Mouse (Mus musculus) midbrain, postnatal 0 days (tissue): ENCODE measurements around the gene Plpp3. TPM values are rescaled to one million over a fixed set of nuclear protein-coding genes. Genes with fewer than 3 reads are reported as not detected.
A peak's percentile ranks its signal among the peaks of the same experiment; 100 is the strongest.

ENCODE experiments used
- ATAC-seq: fragments of 200-750 bp; cut with Nextera tagmentation; 2 replicates; pipeline ENCODE4 v1.8.0; 2017; ENCODE audit warnings: moderate number of reproducible peaks, mild to moderate bottlenecking, moderate TSS enrichment, moderate library complexity; ENCODE audit not compliant: low FRiP score
- DNase-seq: peaks from one replicate; pipeline ENCODE4 v3.0.0-alpha.2; 2015; ENCODE audit warnings: low spot score
- H3K27ac ChIP-seq: fragments of 300-500 bp; sonication (generic); 2 replicates; pipeline ENCODE4 v1.5.1; 2014; ENCODE audit warnings: low read depth, mild to moderate bottlenecking, low read length, mixed read lengths
- H3K27me3 ChIP-seq: fragments of 300-500 bp; sonication (generic); 2 replicates; pipeline ENCODE4 v1.6.1; 2014; ENCODE audit warnings: low read length, control low read depth, mixed read lengths; ENCODE audit not compliant: insufficient read depth
- H3K36me3 ChIP-seq: fragments of 300-500 bp; sonication (generic); 2 replicates; pipeline ENCODE4 v1.6.1; 2014; ENCODE audit warnings: low read length, control low read depth, mixed read lengths; ENCODE audit not compliant: insufficient read depth
- H3K4me1 ChIP-seq: fragments of 300-500 bp; sonication (generic); 2 replicates; pipeline ENCODE4 v1.6.1; 2014; ENCODE audit warnings: mild to moderate bottlenecking, control low read depth, antibody characterized with exemption, low read length, mixed read lengths; ENCODE audit not compliant: insufficient read depth
- H3K4me2 ChIP-seq: fragments of 300-500 bp; sonication (generic); 2 replicates; pipeline ENCODE4 v1.6.1; 2014; ENCODE audit warnings: low read depth, mild to moderate bottlenecking, low read length, mixed read lengths; ENCODE audit not compliant: poor library complexity, severe bottlenecking
- H3K4me3 ChIP-seq: fragments of 300-500 bp; sonication (generic); 2 replicates; pipeline ENCODE4 v1.5.1; 2014; ENCODE audit warnings: low read depth, mild to moderate bottlenecking, low read length, moderate library complexity
- H3K9ac ChIP-seq: fragments of 300-500 bp; sonication (generic); replicated peaks from 2 replicates; pipeline ENCODE4 v1.6.1; 2014; ENCODE audit warnings: mild to moderate bottlenecking, low read length, moderate library complexity, mixed read lengths; ENCODE audit not compliant: poor library complexity, severe bottlenecking
- H3K9me3 ChIP-seq: fragments of 300-500 bp; sonication (generic); 2 replicates; pipeline ENCODE4 v1.6.1; 2016; ENCODE audit warnings: low read length, control low read depth
- CTCF ChIP-seq: IDR thresholded peaks from 2 replicates; pipeline ENCODE4 v1.5.1; 2016; ENCODE audit warnings: antibody characterized with exemption, mild to moderate bottlenecking
- WGBS: fragments of 180-500 bp; shearing (Covaris S2); extraction: QIAGEN DNeasy Blood & Tissue Kit; methylation state at CpG from one replicate; pipeline ENCODE4 v1.1.7; 2014; 5-methylcytosine and 5-hydroxymethylcytosine counted together
- polyA plus RNA-seq: library from polyadenylated mRNA; unstranded; fragments of >200 nt; fragmentation: Nextera tagmentation; extraction: Ambion mirVana; gene quantifications from 2 replicates; pipeline ENCODE4 v1.2.1, GENCODE M21; 2015
- total RNA-seq: library from RNA; depleted of rRNA; stranded (reverse); fragments of >200 nt; gene quantifications from 2 replicates; pipeline ENCODE4 v1.2.3, GENCODE M21; 2014

Plpp3 gene
- total and polyA plus RNA-seq, 2 experiments from 2014 or later, result 142 to 148 TPM

DNA sequence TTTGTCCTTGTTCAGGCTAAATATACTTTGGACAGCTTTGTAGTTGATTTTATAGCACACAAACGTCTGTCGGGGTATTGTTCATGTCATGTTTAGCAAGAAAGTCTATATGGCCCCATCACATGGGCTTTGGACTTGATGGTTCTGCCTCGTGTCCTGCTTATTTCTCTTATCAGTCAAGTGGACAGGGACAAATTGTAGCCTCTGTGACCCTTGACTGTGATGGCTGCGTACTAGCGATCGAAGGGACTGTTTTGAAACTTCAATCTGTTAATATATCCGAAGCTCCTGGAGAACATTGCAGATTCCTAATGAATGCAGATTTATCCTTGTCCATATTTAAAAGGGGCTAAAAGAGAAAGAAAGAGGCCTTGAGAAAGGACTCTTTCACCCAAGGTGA, 30.7 kb downstream of the Plpp3 start:
- WGBS, result 94% methylated on average over 7 of the region's 7 CpGs
- no peaks in the 10 kb centered on the region for H3K9me3 ChIP-seq
- ATAC-seq, result no peak

GRCm38 (mm10) chr4:105188801-105189200, 31.7 kb downstream of the Plpp3 start:
- no peak for DNase-seq
- Histone ChIP-seq H3K4me2 (no peak overlapping the region), H3K27me3 (no peaks in the 10 kb centered on the region), H3K27ac (no peak overlapping the region), H3K9ac (no peak overlapping the region), H3K4me1 (no peaks in the 10 kb centered on the region), H3K9me3 (no peaks in the 10 kb centered on the region), H3K36me3 (no peaks in the 10 kb centered on the region), H3K4me3 (no peak overlapping the region)
- no peak for ATAC-seq
- TF ChIP-seq CTCF, result no peak
- WGBS, result 73% methylated on average over 7 of the region's 7 CpGs

More for the DNA sequence above, 30.7 kb downstream of the Plpp3 start:
- TF ChIP-seq CTCF, result no peak
- Histone ChIP-seq H3K4me3 (no peak overlapping the region), H3K4me2 (no peak overlapping the region), H3K36me3 (no peaks in the 10 kb centered on the region), H3K9ac (no peak overlapping the region), H3K27ac (no peak overlapping the region), H3K27me3 (no peaks in the 10 kb centered on the region), H3K4me1 (no peaks in the 10 kb centered on the region)
- no peak for DNase-seq

- H3K36me3 ChIP-seq, result no peaks in the 10 kb centered on the region
- no peak overlapping the region for H3K4me2 ChIP-seq
- no peak for DNase-seq
- 69% methylated on average over 4 of the region's 4 CpGs for WGBS
- H3K27ac ChIP-seq, result no peak overlapping the region
- no peaks in the 10 kb centered on the region for H3K9me3 ChIP-seq
- no peaks in the 10 kb centered on the region for H3K4me1 ChIP-seq
- TF ChIP-seq CTCF, result no peak
- ATAC-seq, result no peak
- H3K27me3 ChIP-seq, result no peaks in the 10 kb centered on the region
- no peak overlapping the region for H3K4me3 ChIP-seq
- no peak overlapping the region for H3K9ac ChIP-seq
Measured at GRCm38 (mm10) chr4:105190826-105191225, 33.7 kb downstream of the Plpp3 start.

GRCm38 (mm10) chr4:105191550-105191949, 34.4 kb downstream of the Plpp3 start:
- Histone ChIP-seq H3K4me1 (no peaks in the 10 kb centered on the region), H3K9me3 (no peaks in the 10 kb centered on the region), H3K4me3 (no peak overlapping the region), H3K4me2 (no peak overlapping the region), H3K9ac (no peak overlapping the region), H3K27ac (0 out of 2 replicates have a peak overlapping the region, but pooled peaks have one; percentile 18), H3K27me3 (no peaks in the 10 kb centered on the region), H3K36me3 (no peaks in the 10 kb centered on the region)
- no peak for TF ChIP-seq CTCF
- DNase-seq (no peak), ATAC-seq (no peak)
- WGBS, result 78% methylated on average over 5 of the region's 5 CpGs

GRCm38 (mm10) chr4:105192665-105193064, 35.5 kb downstream of the Plpp3 start:
- H3K4me3 ChIP-seq, result no peak overlapping the region
- H3K4me2 ChIP-seq, result no peak overlapping the region
- WGBS, result 50% methylated on average over 5 of the region's 5 CpGs
- H3K9ac ChIP-seq, result no peak overlapping the region
- H3K4me1 ChIP-seq, result no peaks in the 10 kb centered on the region
- no peaks in the 10 kb centered on the region for H3K36me3 ChIP-seq
- H3K27ac ChIP-seq, result no peak overlapping the region
- H3K9me3 ChIP-seq, result no peaks in the 10 kb centered on the region
- ATAC-seq (no peak), DNase-seq (no peak)
- no peaks in the 10 kb centered on the region for H3K27me3 ChIP-seq
- TF ChIP-seq CTCF, result no peak

- Histone ChIP-seq H3K4me1 (no peaks in the 10 kb centered on the region), H3K4me3 (no peak overlapping the region), H3K4me2 (no peak overlapping the region), H3K27me3 (no peaks in the 10 kb centered on the region), H3K27ac (no peak overlapping the region), H3K9ac (no peak overlapping the region), H3K9me3 (no peaks in the 10 kb centered on the region), H3K36me3 (no peaks in the 10 kb centered on the region)
- DNase-seq, result no peak
- WGBS, result 80% methylated on average over 9 of the region's 9 CpGs
- ATAC-seq, result no peak
- TF ChIP-seq CTCF, result no peak
Measured at GRCm38 (mm10) chr4:105195256-105195655, 38.1 kb downstream of the Plpp3 start.
